Mouse (Mus musculus): ENCODE measurements around the gene Jam3. TPM values are rescaled to one million over a fixed set of nuclear protein-coding genes. Genes with fewer than 3 reads are reported as not detected.

Jam3 gene
- total RNA-seq (2021), result 10 to 100 TPM; 36.4 to 42.3 TPM
- long read RNA-seq, experiment 1, transcript Jam3-201 (9 exons, 1,942 nt), result major isoform, 6 of 17 reads
- long read RNA-seq, experiment 1, partial matches to known transcripts, result 0 of 17 reads
- long read RNA-seq, experiment 1, other reads (novel, unspliced or antisense), result 10 of 17 reads
- long read RNA-seq, experiment 2, transcript Jam3-201 (9 exons, 1,942 nt), result major isoform, 16 of 23 reads
- long read RNA-seq, experiment 2, partial matches to known transcripts, result 2 of 23 reads
- long read RNA-seq, experiment 2, other reads (novel, unspliced or antisense), result 5 of 23 reads

GRCm38 (mm10) chr9:27154763-27155530 is at the start of gene Jam3:
Gene Jam3, minus strand, starts transcription at chr9:27155421.
- no peak for TF ChIP-seq CTCF (conservative IDR thresholded peaks at IDR 0.05)
- Histone ChIP-seq H3K27ac (peak within 1 kb of the TSS; percentile 92), H3K4me3 (peak within 1 kb of the TSS; percentile 87)
- peak; percentile 93 to 95 for DNase-seq (ENCODE audit: low spot score in 2 of 2)

DNA sequence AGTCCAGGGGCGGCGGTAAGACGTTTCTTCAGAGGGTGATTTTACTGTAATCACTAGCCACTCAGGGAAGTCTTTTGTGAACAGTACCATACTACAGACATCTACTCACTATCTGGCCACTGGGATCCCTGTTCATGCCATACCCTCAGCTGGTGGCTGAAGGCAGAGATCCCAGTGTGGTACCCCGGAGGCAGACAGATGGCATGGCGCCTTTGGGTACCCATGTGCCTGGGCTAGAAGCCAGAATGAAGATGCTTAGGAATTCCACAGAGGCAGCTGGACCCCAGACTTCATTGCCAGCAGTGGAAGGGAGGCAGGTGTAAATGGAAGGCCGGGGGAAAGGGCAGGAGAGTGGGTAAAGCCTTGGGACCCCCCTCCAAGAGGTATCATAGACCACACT is 49.0 kb upstream of the Jam3 start:
- Histone ChIP-seq H3K27ac (no peak overlapping the region), H3K4me3 (no peak overlapping the region)
- no peak for DNase-seq (ENCODE audit: low spot score in 2 of 2)
- TF ChIP-seq CTCF (conservative IDR thresholded peaks at IDR 0.05), result no peak

- H3K27ac ChIP-seq, result no peak overlapping the region
- no peak for TF ChIP-seq CTCF (conservative IDR thresholded peaks at IDR 0.05)
- H3K4me3 ChIP-seq, result no peak overlapping the region
- peak; percentile 58 to 72 for DNase-seq (ENCODE audit: low spot score in 2 of 2)
Observed at GRCm38 (mm10) chr9:27203134-27203533, 47.9 kb upstream of the Jam3 start.

GRCm38 (mm10) chr9:27201472-27202219 is 46.4 kb upstream of the Jam3 start:
- TF ChIP-seq CTCF (conservative IDR thresholded peaks at IDR 0.05), result no peak
- H3K4me3 ChIP-seq, result no peak overlapping the region
- DNase-seq (ENCODE audit: low spot score in 2 of 2), result no peak
- H3K27ac ChIP-seq, result no peak overlapping the region

DNA sequence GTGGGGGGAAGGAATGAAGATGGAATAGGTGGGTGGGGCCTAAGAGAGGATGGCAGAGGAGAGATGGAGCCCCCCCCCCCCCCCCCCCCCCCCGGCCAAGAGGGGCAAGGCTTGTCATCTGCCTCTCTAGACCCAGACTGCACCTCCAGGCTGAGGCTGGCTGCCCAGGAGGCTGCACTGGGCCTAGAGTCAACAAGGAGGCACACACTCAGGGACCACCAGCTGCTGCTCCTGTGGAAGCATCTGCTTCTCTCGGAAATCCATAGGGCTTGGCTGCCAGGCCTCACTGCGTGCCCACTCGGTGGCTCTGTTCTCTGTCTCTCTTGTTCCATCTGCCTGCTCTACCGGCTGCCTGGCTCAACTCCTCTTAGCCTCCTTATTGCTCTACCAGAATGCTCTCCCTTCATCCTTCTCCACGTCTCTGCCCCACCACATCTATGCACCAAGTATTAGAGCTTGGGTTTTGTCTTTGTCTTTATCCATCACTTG is 38.4 kb upstream of the Jam3 start:
- H3K4me3 ChIP-seq, result no peak overlapping the region
- no peak overlapping the region; the same call in 1 of the 2 replicates for H3K27ac ChIP-seq
- no peak for TF ChIP-seq CTCF (conservative IDR thresholded peaks at IDR 0.05)
- DNase-seq (ENCODE audit: low spot score in 2 of 2), result peak; percentile 56 to 65

GRCm38 (mm10) chr9:27192761-27193591 is 37.8 kb upstream of the Jam3 start:
- TF ChIP-seq CTCF (conservative IDR thresholded peaks at IDR 0.05), result no peak
- H3K27ac ChIP-seq, result peak overlapping the region; percentile 86
- H3K4me3 ChIP-seq, result no peak overlapping the region
- DNase-seq (ENCODE audit: low spot score in 2 of 2), result no peak

- peak overlapping the region; percentile 86 for H3K27ac ChIP-seq
- DNase-seq (ENCODE audit: low spot score in 2 of 2), result peak; percentile 74 to 88
- H3K4me3 ChIP-seq, result peak overlapping the region; percentile 46
- TF ChIP-seq CTCF (conservative IDR thresholded peaks at IDR 0.05), result no peak
Observed at GRCm38 (mm10) chr9:27192001-27192760, 37.0 kb upstream of the Jam3 start.

- peak overlapping the region; percentile 46 for H3K4me3 ChIP-seq
- peak overlapping the region; percentile 86 for H3K27ac ChIP-seq
- no peak for DNase-seq (ENCODE audit: low spot score in 2 of 2)
- TF ChIP-seq CTCF (conservative IDR thresholded peaks at IDR 0.05), result no peak
Observed at GRCm38 (mm10) chr9:27191501-27191981, 36.3 kb upstream of the Jam3 start.

DNA sequence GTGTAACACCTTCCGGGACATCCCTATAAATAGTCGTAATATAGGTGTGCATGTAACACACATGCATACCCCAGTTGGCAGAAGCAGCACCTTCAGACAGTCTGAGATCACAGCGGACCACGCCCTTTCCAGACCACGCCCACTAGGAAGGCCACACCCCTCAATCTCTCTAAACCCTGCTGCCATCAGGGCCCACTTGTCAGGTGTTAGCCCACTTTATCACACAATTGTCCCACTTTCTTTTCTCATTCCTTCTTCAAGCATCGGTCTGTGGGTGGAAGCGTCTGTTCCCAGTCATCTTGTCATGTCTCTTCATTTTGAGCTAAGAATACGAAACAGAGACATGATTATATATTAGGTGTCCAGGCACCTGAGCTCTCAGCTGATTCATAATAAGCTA is 35.2 kb upstream of the Jam3 start:
- TF ChIP-seq CTCF (conservative IDR thresholded peaks at IDR 0.05), result no peak
- H3K27ac ChIP-seq, result peak overlapping the region; percentile 59; the same call in 1 of the 2 replicates
- peak in 1 of 2 experiments; percentile 35 for DNase-seq (ENCODE audit: low spot score in 2 of 2)
- no peak overlapping the region for H3K4me3 ChIP-seq

- H3K27ac ChIP-seq, result peak overlapping the region; percentile 59
- no peak for DNase-seq (ENCODE audit: low spot score in 2 of 2)
- no peak overlapping the region for H3K4me3 ChIP-seq
- no peak for TF ChIP-seq CTCF (conservative IDR thresholded peaks at IDR 0.05)
Observed at GRCm38 (mm10) chr9:27189306-27189705, 34.1 kb upstream of the Jam3 start.

DNA sequence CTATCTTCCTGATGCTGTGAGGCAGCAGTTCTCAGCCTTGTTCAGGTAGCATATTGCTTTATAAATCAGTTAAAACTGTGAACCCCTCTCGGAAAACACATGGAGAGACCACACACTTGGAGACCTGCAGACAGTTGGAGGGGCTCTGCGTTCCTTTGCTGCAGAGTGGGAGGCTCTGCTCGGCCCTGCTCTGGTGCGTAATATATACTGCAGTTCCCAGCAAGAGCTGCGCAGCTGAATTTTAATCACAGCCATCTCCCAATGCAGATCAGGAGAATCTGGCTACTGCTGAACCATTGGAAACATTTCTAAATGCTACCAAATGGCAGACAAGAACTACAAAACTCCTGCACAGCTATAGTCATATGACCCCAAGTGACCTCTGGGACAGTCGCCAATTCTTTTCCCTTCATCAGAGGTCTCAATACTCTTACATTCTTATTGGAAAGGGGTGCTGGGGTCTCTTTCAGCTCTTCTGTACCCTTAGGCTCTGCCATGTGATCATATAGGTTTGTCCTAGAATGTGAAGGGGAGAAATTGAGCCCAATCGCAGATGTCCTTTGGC is 33.5 kb upstream of the Jam3 start:
- TF ChIP-seq CTCF (conservative IDR thresholded peaks at IDR 0.05), result no peak
- H3K27ac ChIP-seq, result peak overlapping the region; percentile 59
- H3K4me3 ChIP-seq, result no peak overlapping the region
- DNase-seq (ENCODE audit: low spot score in 2 of 2), result no peak
